Mouse (Mus musculus) liver, postnatal 0 days (tissue): ENCODE data around the gene Atp6v1fnb.

ENCODE experiments used
- CTCF ChIP-seq: sonication (generic); IDR thresholded peaks from 2 replicates; pipeline ENCODE4 v1.5.1; 2016; ENCODE audit warnings: antibody characterized with exemption, low read depth
- EP300 ChIP-seq: IDR thresholded peaks from 2 replicates; pipeline ENCODE4 v1.6.1; 2016; ENCODE audit warnings: antibody characterized with exemption, low read depth, mild to moderate bottlenecking

GRCm38 (mm10) chr6:29433804-29434795, 37.1 kb upstream of the Atp6v1fnb start:
- TF ChIP-seq EP300 (no peak), CTCF (no peak)
